In genomic region chr14:20480195-20480579, GRCm38 (mm10) we compare ENCODE assay signal across 8 mouse cellular contexts. TPM values are rescaled to one million over a fixed set of nuclear protein-coding genes. Genes with fewer than 3 reads are reported as not detected.
DNase-seq lines count a peak whose midpoint lies in the region; ATAC-seq and TF ChIP-seq lines count a peak whose summit lies in the region.

No protein-coding gene starts in this region.

- peak overlapping the region; percentile 25 for H3ac ChIP-seq in myocyte (ENCODE audit: control insufficient read depth, insufficient read length)

- peaks cover 33% of the 10 kb centered on the region for H3K79me2 ChIP-seq in myocyte (ENCODE audit: control insufficient read depth, insufficient read depth)

- no peak for TF ChIP-seq POLR2A in myocyte (IDR thresholded peaks at IDR 0.05; ENCODE audit: insufficient read length, low read depth)

- no peak for DNase-seq in kidney, postnatal 0 days (ENCODE audit: low spot score)
- DNase-seq in kidney, postnatal 4 days = no peak
- DNase-seq in embryonic facial prominence, embryonic 11.5 days (ENCODE audit: low spot score) = no peak
- no peak for DNase-seq in thymus, postnatal 36 days
- DNase-seq in gastrocnemius, postnatal 36 days = no peak
- DNase-seq in frontal cortex, postnatal 25 days (ENCODE audit: low spot score in 2 of 2) = no peak

- intact Hi-C loops in gastrocnemius, postnatal 36 days (cut with DNase I) = loop anchor here (5.0 kb wide), 1 partner anchor 68 kb away; no protein-coding TSS in a partner anchor

- H3K4me2 ChIP-seq in kidney, postnatal 0 days (ENCODE audit: low read length) = peak overlapping the region; percentile 78
- peak overlapping the region; percentile 75 for H3K4me2 ChIP-seq in embryonic facial prominence, embryonic 11.5 days (ENCODE audit: low read depth, low read length)
- peak overlapping the region; percentile 99 for H3K4me2 ChIP-seq in myocyte (ENCODE audit: low read depth)

- whole genome bisulfite sequencing in kidney, postnatal 0 days = 42% methylated on average over 1 of the region's 1 CpGs
- 54% methylated on average over 1 of the region's 1 CpGs for WGBS in embryonic facial prominence, embryonic 11.5 days

- 0 out of 2 replicates have a peak, but pooled peaks cover 3% of the 10 kb centered on the region for H3K4me1 ChIP-seq in kidney, postnatal 0 days (replicated peaks; ENCODE audit: insufficient read depth, low read length)
- no peaks in the 10 kb centered on the region for H3K4me1 ChIP-seq in embryonic facial prominence, embryonic 11.5 days (ENCODE audit: control insufficient read depth, insufficient read depth, low read length)

- H3K4me3 ChIP-seq in kidney, postnatal 0 days (replicated peaks; ENCODE audit: low read depth, low read length) = peak overlapping the region; percentile 82
- H3K4me3 ChIP-seq in embryonic facial prominence, embryonic 11.5 days (ENCODE audit: low read depth, low read length) = peak overlapping the region; percentile 65
- H3K4me3 ChIP-seq in myocyte = peak overlapping the region; percentile 81

- no peak for ATAC-seq in kidney, postnatal 0 days (replicated peaks; ENCODE audit: low FRiP score, low read depth)
- no peak for ATAC-seq in embryonic facial prominence, embryonic 11.5 days (replicated peaks; ENCODE audit: insufficient number of reproducible peaks, low FRiP score, low TSS enrichment, low read depth)
- peak; percentile 5 for ATAC-seq in inflammation-experienced regulatory T-cells, adult 6 months

- H3K9ac ChIP-seq in kidney, postnatal 0 days (ENCODE audit: low read depth, low read length) = peak overlapping the region; percentile 66
- no peak overlapping the region; the same call in 1 of the 2 replicates for H3K9ac ChIP-seq in embryonic facial prominence, embryonic 11.5 days (replicated peaks; ENCODE audit: low read length)

- TF ChIP-seq CTCF in kidney, postnatal 0 days (IDR thresholded peaks at IDR 0.05; ENCODE audit: low read depth) = no peak

- no peaks in the 10 kb centered on the region for H3K27me3 ChIP-seq in kidney, postnatal 0 days (ENCODE audit: insufficient read depth, low read length)
- H3K27me3 ChIP-seq in embryonic facial prominence, embryonic 11.5 days (ENCODE audit: control insufficient read depth, insufficient read depth, low read length) = no peaks in the 10 kb centered on the region
- no peaks in the 10 kb centered on the region for H3K27me3 ChIP-seq in myocyte (ENCODE audit: control insufficient read depth, insufficient read depth, insufficient read length)

- H3K27ac ChIP-seq in kidney, postnatal 0 days = no peak overlapping the region; the same call in 1 of the 2 replicates
- H3K27ac ChIP-seq in embryonic facial prominence, embryonic 11.5 days (replicated peaks; ENCODE audit: low read depth, low read length) = no peak overlapping the region

- no peaks in the 10 kb centered on the region for H3K9me3 ChIP-seq in kidney, postnatal 0 days (replicated peaks; ENCODE audit: low read length)
- H3K9me3 ChIP-seq in embryonic facial prominence, embryonic 11.5 days (replicated peaks; ENCODE audit: control insufficient read depth, low read length) = no peaks in the 10 kb centered on the region

- no peaks in the 10 kb centered on the region; the same call in 1 of the 2 replicates for H3K36me3 ChIP-seq in kidney, postnatal 0 days (ENCODE audit: insufficient read depth, low read length)
- H3K36me3 ChIP-seq in embryonic facial prominence, embryonic 11.5 days (replicated peaks; ENCODE audit: control insufficient read depth, insufficient read depth, low read depth, low read length) = no peaks in the 10 kb centered on the region
- peaks cover 4% of the 10 kb centered on the region for H3K36me3 ChIP-seq in myocyte (ENCODE audit: control insufficient read depth, insufficient read depth)

TF ChIP-seq in myocyte, 11 proteins besides CTCF, POLR2A, EP300 and RAD21:
- TF ChIP-seq REST (IDR thresholded peaks at IDR 0.05; ENCODE audit: insufficient read depth, insufficient read length) = no peak
- TF ChIP-seq POLR2AphosphoS2 (IDR thresholded peaks at IDR 0.05; ENCODE audit: insufficient read length, low read depth) = no peak
- no peak for TF ChIP-seq E2F4 (IDR thresholded peaks at IDR 0.05; ENCODE audit: insufficient read depth)
- no peak for TF ChIP-seq TCF12 (IDR thresholded peaks at IDR 0.05; ENCODE audit: insufficient read depth, poor library complexity, severe bottlenecking)
- TF ChIP-seq USF1 (IDR thresholded peaks at IDR 0.05; ENCODE audit: low read depth) = no peak
- TF ChIP-seq TCF3 (IDR thresholded peaks at IDR 0.05; ENCODE audit: insufficient read length, low read depth) = no peak
- no peak for TF ChIP-seq MYOG (IDR thresholded peaks at IDR 0.05; ENCODE audit: control insufficient read depth in 1 of 3, insufficient read depth in 1 of 3, insufficient read length in 2 of 3, low read depth in 2 of 3)
- no peak for TF ChIP-seq CEBPB (IDR thresholded peaks at IDR 0.05; ENCODE audit: insufficient read depth, poor library complexity, severe bottlenecking)
- TF ChIP-seq MAX (IDR thresholded peaks at IDR 0.05; ENCODE audit: low read depth) = no peak
- no peak for TF ChIP-seq SRF (IDR thresholded peaks at IDR 0.05; ENCODE audit: control insufficient read depth, insufficient read length, low read depth)
- no peak for TF ChIP-seq MYOD1 (IDR thresholded peaks at IDR 0.05; ENCODE audit: control insufficient read depth in 1 of 3, insufficient read length in 2 of 3, low read depth in 2 of 3)

RNA-seq across cellular contexts. Expression of gene Anxa7, which starts 0.3 kb away (rescaled TPM):
- 43.7 and 45.9 TPM in 2 replicates for polyA plus RNA-seq in kidney, postnatal 0 days (2015; fragmentation: Nextera tagmentation; extraction: Ambion mirVana)
- polyA plus RNA-seq in embryonic facial prominence, embryonic 11.5 days (2014; fragmentation: Nextera tagmentation; extraction: Ambion mirVana) = 27.8 and 30.0 TPM in 2 replicates
- 10 to 100 TPM; 63.4 to 98.4 (median 72.4) TPM for polyA plus RNA-seq in inflammation-experienced regulatory T-cells, adult 6 months (2017; shearing (Covaris generic))
- 75.0 TPM for polyA plus RNA-seq in myocyte (2012; fragmentation: generic; extraction: Trizol)
- total RNA-seq in gastrocnemius, postnatal 36 days (2021) = 10 to 100 TPM; 29.1 to 36.8 TPM

RNA-seq across cellular contexts. Expression of gene Mss51, which starts 16.5 kb away (rescaled TPM):
- polyA plus RNA-seq in kidney, postnatal 0 days (2015; fragmentation: Nextera tagmentation; extraction: Ambion mirVana) = 0.28 and 0.38 TPM in 2 replicates
- 0.53 and 0.66 TPM in 2 replicates for polyA plus RNA-seq in embryonic facial prominence, embryonic 11.5 days (2014; fragmentation: Nextera tagmentation; extraction: Ambion mirVana)
- 1 to 10 TPM; 1.0 to 3.2 (median 1.9) TPM for polyA plus RNA-seq in inflammation-experienced regulatory T-cells, adult 6 months (2017; shearing (Covaris generic))
- polyA plus RNA-seq in myocyte (2012; fragmentation: generic; extraction: Trizol) = 7.2 TPM
- 10 to 100 TPM; 20.2 to 36.2 TPM for total RNA-seq in gastrocnemius, postnatal 36 days (2021)

RNA-seq across cellular contexts. Expression of gene Cfap70, which starts 28.2 kb away (rescaled TPM):
- 1.3 and 1.7 TPM in 2 replicates for polyA plus RNA-seq in kidney, postnatal 0 days (2015; fragmentation: Nextera tagmentation; extraction: Ambion mirVana)
- polyA plus RNA-seq in embryonic facial prominence, embryonic 11.5 days (2014; fragmentation: Nextera tagmentation; extraction: Ambion mirVana) = 0.31 and 0.46 TPM in 2 replicates
- polyA plus RNA-seq in inflammation-experienced regulatory T-cells, adult 6 months (2017; shearing (Covaris generic)) = not detected
- polyA plus RNA-seq in myocyte (2012; fragmentation: generic; extraction: Trizol) = not detected
- total RNA-seq in gastrocnemius, postnatal 36 days (2021) = under 1 TPM; 0.08 to 0.22 TPM
